Mouse (Mus musculus) embryonic fibroblast, embryonic 13.5 days (primary cell): Measurements from ENCODE around the gene Ntng2. TPM values are rescaled to one million over a fixed set of nuclear protein-coding genes. Genes with fewer than 3 reads are reported as not detected.

ENCODE experiments used
- H3K27ac ChIP-seq: 2 replicates; pipeline ENCODE4 v1.5.1; 2012; ENCODE audit warnings: low read length, control low read depth, inconsistent platforms; ENCODE audit not compliant: insufficient read depth
- H3K4me1 ChIP-seq: 2 replicates; pipeline ENCODE4 v1.6.1; 2011; ENCODE audit warnings: low read length; ENCODE audit not compliant: control insufficient read depth, insufficient read depth
- H3K4me3 ChIP-seq: 2 replicates; pipeline ENCODE4 v1.5.1; 2011; ENCODE audit warnings: mild to moderate bottlenecking, control low read depth, low read length; ENCODE audit not compliant: insufficient read depth
- CTCF ChIP-seq: IDR thresholded peaks from 2 replicates; pipeline ENCODE4 v1.5.1; 2011; ENCODE audit warnings: mild to moderate bottlenecking, control low read depth, low read length, moderate library complexity, borderline replicate concordance; ENCODE audit not compliant: insufficient read depth
- POLR2A ChIP-seq: IDR thresholded peaks from 2 replicates; pipeline ENCODE4 v1.6.1; 2011; ENCODE audit warnings: low read depth, mild to moderate bottlenecking, control low read depth, low read length, moderate library complexity
- polyA plus RNA-seq: library from polyadenylated mRNA; stranded (reverse); fragments of >200 nt; gene quantifications from 2 replicates; pipeline ENCODE4 v1.2.4, GENCODE M21; 2011; ENCODE audit warnings: low read depth; ENCODE audit not compliant: missing spikeins, insufficient read length

Ntng2 gene
- polyA plus RNA-seq: 1.5 TPM in 2 replicates

DNA sequence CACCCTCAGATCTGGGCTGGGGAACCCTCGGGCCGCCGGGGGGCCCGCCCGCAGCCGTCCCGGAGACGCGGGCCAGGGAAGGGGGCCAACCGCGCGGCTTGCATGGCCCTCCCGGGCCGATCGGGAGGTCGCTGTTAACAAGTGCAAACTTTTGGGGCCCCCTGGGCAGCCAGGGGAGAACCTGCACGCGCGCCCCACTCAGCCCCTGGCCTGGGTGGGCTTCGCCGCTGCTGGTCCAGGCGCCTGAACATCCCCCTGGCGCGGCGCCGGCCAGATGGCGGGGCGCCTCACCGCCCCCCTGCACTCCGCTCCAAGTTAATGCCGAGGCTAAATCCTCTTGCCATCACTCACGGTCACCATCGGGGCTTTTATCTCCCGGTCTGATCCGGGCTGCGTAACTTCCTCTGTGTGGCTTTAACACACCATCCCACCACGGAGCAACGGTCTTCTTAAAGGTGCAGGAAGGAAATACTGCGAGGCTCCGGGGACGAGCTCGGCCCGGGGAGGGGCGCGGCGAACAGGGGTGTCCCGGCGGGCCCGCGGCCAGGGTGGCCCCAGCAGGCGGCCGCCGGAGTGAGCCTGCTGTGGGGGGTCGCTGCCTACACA is at the start of gene Ntng2:
Gene Ntng2 (minus strand): TSS at position 407 of the 606 bp plus-strand sequence.
- H3K4me1 ChIP-seq: no peaks in the 10 kb centered on the region
- TF ChIP-seq POLR2A (0 out of 2 replicates have a peak, but pooled peaks have one; percentile 30), CTCF (no peak)
- no peak within 1 kb of the TSS for H3K27ac ChIP-seq
- peak within 1 kb of the TSS; percentile 60 for H3K4me3 ChIP-seq

DNA sequence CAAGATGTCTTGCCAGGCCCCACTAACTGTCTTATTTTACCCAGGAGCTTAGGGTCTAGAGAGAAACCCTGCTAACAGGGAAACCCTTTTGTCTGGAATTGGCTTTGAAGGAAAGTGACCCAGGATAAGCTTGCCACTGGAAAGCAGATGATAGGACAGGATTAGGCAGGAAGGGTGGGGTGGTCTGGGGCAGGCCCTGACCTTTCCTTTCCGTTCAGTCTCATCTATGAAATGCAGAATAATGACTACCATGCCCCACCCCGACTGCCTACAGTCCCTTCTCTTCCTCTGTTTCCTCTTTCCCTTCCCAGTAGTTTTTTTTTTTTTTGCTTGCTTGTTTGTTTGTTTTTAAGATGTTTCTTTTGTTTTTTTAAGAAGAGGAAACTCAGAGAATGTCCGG is 42.8 kb upstream of the Ntng2 start:
- TF ChIP-seq POLR2A (no peak), CTCF (no peak)
- no peak overlapping the region for H3K4me3 ChIP-seq
- no peak overlapping the region for H3K27ac ChIP-seq
- H3K4me1 ChIP-seq: no peaks in the 10 kb centered on the region

DNA sequence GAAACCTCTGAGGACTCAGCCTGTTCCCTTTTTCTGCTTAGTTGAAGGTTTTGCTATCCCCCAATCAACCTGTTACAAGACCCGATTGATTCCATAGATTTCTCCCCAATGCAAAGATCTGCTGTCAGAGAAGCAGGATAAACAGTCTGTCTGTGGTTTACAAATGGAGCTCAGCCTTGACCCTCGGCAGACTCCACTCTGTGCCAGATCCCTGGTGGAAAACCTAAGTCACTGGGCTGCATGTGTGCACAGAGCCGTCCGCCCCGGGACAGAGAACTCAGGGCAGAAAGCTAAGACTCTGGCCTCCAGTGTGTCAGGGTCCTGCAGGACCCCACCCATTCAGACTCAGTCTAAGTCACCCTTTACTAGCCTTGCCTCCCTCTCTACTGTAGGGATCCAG is 34.8 kb upstream of the Ntng2 start:
- TF ChIP-seq CTCF (no peak), POLR2A (no peak)
- Histone ChIP-seq H3K4me1 (no peaks in the 10 kb centered on the region), H3K4me3 (no peak overlapping the region), H3K27ac (no peak overlapping the region)

DNA sequence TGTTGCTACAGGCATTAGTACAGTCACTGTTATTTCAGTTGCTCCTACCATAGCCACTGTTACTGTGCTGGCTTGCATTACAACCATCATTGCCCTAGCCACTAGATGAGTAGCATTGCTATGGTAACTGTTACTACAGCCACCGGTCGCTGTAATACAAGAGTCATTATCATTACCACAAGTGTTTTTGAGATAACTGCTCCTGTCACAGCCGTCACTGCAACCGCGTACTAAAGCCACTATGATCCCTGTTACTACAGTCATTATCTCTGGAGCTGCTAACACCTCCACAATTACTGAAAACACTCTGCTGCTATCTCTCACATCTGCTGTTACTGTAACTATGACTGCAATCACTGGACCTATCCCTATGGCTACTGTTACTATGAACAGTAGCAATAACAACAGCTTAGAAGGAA is 24.9 kb upstream of the Ntng2 start:
- no peak overlapping the region for H3K27ac ChIP-seq
- H3K4me1 ChIP-seq: no peaks in the 10 kb centered on the region
- TF ChIP-seq POLR2A (no peak), CTCF (no peak)
- H3K4me3 ChIP-seq: no peak overlapping the region

DNA sequence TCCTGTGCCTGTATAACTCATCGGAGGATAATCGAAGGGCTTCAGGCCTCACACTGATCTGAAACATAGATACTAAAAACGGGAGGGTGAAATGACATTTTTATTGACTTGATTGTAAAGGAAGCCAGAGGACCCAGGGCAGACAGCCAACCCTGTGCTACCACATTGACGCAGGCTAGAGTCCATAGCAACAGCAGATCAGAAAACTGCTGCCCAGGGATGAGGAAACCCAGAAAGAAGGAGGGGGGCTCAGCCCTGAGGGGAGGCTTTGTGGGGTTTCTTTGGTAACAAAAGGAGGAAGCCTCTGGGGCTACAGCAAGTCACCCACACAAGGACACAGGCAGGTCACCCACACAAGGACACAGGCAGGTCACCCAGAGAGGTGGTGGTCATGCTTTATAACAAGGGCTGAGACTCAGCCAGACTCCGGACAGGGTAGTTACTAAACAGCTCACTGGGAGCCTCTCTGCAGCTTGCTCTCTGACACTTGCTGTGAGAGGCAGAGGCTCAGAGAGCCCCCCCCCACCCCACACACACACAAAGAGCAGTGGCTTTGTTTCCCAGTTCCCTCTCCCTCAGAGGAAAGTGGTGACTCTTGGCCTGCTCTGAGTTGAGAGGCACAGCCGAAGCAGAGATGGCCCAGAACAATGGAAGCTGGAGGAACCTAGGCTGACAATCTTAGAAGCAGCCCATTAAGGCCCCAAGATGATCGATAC is 19.2 kb upstream of the Ntng2 start:
- TF ChIP-seq POLR2A (no peak), CTCF (no peak)
- Histone ChIP-seq H3K4me1 (no peaks in the 10 kb centered on the region), H3K27ac (no peak overlapping the region), H3K4me3 (no peak overlapping the region)

DNA sequence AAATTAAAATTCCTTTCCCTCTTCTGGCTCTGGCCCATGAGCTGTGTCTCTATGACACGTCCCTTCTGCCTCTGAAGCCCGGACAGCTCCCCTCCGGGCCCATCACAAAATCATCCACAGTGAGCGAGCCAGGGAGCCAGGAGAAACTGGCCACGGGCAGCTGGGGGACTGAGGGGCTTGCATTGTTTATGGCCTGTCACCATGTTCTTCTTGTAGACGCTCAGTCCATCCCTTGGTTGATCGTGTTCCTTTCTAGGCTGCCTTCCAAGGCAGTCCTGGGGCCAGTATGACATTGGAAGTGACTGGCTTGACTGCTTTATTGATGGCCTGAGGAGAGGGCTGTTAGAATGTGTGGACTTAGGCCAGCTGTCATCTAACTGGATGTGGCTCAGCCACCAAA is 18.3 kb upstream of the Ntng2 start:
- H3K4me1 ChIP-seq: no peaks in the 10 kb centered on the region
- no peak overlapping the region for H3K27ac ChIP-seq
- H3K4me3 ChIP-seq: no peak overlapping the region
- no peak for TF ChIP-seq POLR2A
- TF ChIP-seq CTCF: no peak

DNA sequence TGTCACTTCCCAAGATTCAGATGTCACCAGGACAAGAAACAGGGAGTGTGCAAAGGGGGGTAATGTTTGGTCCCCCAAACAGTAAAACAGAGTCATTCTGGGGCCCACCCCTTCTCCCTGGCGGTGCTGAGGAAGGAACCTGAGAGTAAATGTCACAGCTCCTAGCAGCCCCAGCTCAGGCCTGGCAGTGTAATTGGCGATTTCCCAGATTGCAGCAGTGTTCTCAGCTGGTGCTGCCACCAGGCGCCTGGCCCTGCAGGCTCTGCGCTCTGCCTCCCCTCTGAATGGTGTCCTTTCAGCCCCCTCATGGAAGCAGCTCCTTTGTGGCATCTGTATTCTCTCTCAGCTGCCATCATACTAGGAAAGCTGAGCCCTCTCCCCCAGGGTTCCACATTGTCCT is 14.0 kb upstream of the Ntng2 start:
- no peaks in the 10 kb centered on the region for H3K4me1 ChIP-seq
- H3K27ac ChIP-seq: no peak overlapping the region
- no peak overlapping the region for H3K4me3 ChIP-seq
- no peak for TF ChIP-seq CTCF
- no peak for TF ChIP-seq POLR2A

DNA sequence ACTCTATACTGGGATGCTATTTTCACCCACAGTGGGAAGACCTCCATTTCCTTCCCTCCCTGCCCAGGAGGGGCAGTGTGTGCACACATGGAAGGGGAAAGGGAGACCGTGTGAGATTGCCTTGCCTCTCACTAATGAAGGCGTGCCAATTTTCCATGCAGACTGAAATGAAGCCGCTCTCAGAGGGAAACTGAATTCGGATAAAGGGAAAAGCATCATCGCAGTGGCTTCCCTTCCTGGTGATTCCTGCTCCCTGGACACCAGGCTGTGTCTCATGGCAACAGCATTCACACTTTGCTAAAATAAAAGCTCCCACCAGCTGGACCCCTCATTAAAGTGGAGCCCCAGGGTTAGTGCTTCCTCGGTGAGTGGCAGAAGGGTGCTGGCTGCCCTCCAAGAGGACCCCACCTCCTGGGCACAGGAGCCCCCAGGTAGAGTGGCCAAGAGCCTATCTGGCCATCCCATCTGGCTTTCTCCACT is 9.7 kb upstream of the Ntng2 start:
- no peak overlapping the region for H3K4me3 ChIP-seq

DNA sequence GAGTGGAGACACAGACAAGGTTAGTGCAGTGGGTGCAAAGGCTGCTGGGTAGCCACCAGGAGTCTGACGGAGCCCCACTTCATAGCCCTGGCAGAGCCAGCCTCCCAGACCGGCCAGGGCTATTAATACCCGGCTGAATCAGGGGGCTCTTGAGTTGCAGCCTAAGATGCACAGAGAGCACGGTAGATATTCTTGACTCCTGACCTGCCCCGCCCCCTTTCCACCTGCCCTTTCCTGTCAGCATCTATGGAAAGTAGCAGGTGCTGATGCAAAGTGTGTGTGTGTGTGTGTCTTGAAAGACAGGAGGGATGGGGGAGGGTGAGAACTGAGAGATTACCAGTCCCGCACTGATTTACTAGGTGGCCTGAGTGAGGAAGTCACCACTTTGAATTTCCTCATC is 8.3 kb upstream of the Ntng2 start:
- TF ChIP-seq CTCF: no peak
- no peak for TF ChIP-seq POLR2A
- H3K4me3 ChIP-seq: no peak overlapping the region
- no peak overlapping the region for H3K27ac ChIP-seq
- H3K4me1 ChIP-seq: no peaks in the 10 kb centered on the region

More for the DNA sequence above, 9.7 kb upstream of the Ntng2 start:
- Histone ChIP-seq H3K27ac (no peak overlapping the region), H3K4me1 (no peaks in the 10 kb centered on the region)
- TF ChIP-seq CTCF: peak; percentile 41; the same call in 1 of the 2 replicates
- no peak for TF ChIP-seq POLR2A

DNA sequence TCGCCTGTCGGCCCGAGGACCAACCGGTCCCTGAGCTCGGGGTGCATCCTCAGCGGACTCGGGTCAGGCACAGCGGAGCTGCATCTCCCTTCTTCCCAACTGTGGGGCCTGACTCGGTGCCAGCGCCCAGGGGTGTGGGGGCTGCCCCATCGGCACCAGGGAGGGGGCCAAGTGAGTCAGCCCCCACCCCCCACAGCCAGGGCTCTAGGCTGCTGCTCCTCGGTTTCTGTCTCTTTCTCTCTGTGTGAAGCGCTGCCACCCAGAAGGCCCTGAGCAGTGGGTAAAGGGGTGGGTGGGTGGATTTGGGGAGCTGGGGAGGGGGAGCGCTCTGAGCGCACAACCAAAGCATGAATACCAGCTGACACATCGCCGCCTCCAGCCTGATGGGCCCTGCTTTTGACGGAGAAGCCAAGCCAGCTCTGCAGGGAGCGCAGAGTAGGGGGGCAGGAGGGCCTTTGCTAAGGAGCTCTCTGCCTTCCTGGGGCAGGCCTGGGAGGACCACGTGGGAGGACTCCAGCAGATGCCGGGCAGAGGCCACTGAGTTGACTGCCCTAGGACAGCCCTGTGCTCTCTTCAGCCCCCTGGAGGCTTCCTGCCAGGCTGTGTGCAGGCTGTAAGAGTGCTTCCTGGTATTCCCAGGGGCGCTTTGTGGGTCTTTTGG is 530 bp upstream of the Ntng2 start:
- Histone ChIP-seq H3K4me1 (no peaks in the 10 kb centered on the region), H3K27ac (no peak overlapping the region), H3K4me3 (peak overlapping the region; percentile 60)
- TF ChIP-seq CTCF: no peak
- no peak for TF ChIP-seq POLR2A
